ENCODE assay signal across 10 mouse cellular contexts in the genomic region with DNA sequence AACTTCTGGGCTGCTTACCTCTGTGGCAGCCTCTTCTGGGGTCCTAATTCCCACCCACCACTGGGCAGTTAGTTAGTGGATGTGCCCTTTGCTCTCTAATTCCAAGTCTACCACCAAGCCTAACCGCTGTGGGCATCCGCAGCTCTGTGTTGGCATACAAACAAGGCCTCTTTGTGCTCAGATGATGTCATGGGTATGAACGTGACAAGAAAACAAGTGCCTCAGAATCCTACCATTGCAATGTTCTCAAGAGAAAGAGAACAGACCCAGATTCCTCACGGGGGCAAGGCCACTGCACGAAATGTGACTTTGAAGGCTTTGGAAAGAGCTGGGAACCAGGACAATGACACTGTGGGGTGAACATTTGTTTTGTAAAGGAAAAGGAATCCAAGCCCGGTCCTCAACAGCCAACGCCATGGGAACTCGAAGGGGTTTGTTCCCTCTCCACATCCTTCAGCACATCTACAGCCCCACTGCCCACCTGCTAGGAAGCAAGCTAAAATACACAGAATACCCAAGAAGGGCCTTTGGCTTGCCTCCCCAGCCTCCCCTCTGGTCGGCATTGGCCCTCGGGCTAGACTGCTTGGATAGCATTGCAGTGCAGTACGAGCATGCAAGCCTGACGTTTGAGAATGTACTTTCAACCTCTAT.
DNase-seq lines count a peak whose midpoint lies in the region; ATAC-seq lines count a peak whose summit lies in the region.
"Had no signal": no experiment of that assay in that cellular context is flagged by ENCODE, and none has a peak within 500 bp of the region (broad histone marks: within the 10 kb centered on the region; RNA-seq: fewer than 3 reads in every experiment).

No protein-coding gene starts in this region.

- WGBS in neural tube, embryonic 12.5 days = 67% methylated on average over 12 of the region's 12 CpGs
- WGBS in forebrain, embryonic 15.5 days = 22% methylated on average over 12 of the region's 12 CpGs
- 48% methylated on average over 12 of the region's 12 CpGs for WGBS in neural tube, embryonic 14.5 days

- H3K9ac ChIP-seq in neural tube, embryonic 12.5 days = no peak overlapping the region
- no peak overlapping the region for H3K9ac ChIP-seq in forebrain, embryonic 15.5 days (replicated peaks)
- H3K9ac ChIP-seq in neural tube, embryonic 14.5 days (replicated peaks; ENCODE audit: low read depth, low read length) = no peak overlapping the region

- no peaks in the 10 kb centered on the region for H3K27me3 ChIP-seq in neural tube, embryonic 12.5 days (replicated peaks)
- no peaks in the 10 kb centered on the region for H3K27me3 ChIP-seq in forebrain, embryonic 15.5 days
- no peaks in the 10 kb centered on the region for H3K27me3 ChIP-seq in neural tube, embryonic 14.5 days (ENCODE audit: control insufficient read depth, insufficient read depth, low read length)

- H3K4me3 ChIP-seq in neural tube, embryonic 12.5 days = no peak overlapping the region
- H3K4me3 ChIP-seq in forebrain, embryonic 15.5 days = no peak overlapping the region
- H3K4me3 ChIP-seq in neural tube, embryonic 14.5 days (ENCODE audit: low read depth, low read length) = no peak overlapping the region

- peak; percentile 68 for ATAC-seq in neural tube, embryonic 12.5 days (ENCODE audit: low FRiP score, low read depth)
- peak; percentile 86 for ATAC-seq in forebrain, embryonic 15.5 days (replicated peaks)
- peak; percentile 87; the same call in 1 of the 2 replicates for ATAC-seq in neural tube, embryonic 14.5 days (ENCODE audit: low read depth)
- ATAC-seq in monocyte, adult 5-6 weeks (replicated peaks; ENCODE audit: insufficient number of reproducible peaks, low FRiP score, low TSS enrichment, poor library complexity, severe bottlenecking) = no peak
- ATAC-seq: activated CD4-positive, CD25-positive, alpha-beta regulatory T cell, adult 4 months had no signal

- no peaks in the 10 kb centered on the region for H3K9me3 ChIP-seq in neural tube, embryonic 12.5 days
- H3K9me3 ChIP-seq in forebrain, embryonic 15.5 days = no peaks in the 10 kb centered on the region
- no peaks in the 10 kb centered on the region for H3K9me3 ChIP-seq in neural tube, embryonic 14.5 days (ENCODE audit: control insufficient read depth, low read length)

- no peaks in the 10 kb centered on the region for H3K36me3 ChIP-seq in neural tube, embryonic 12.5 days
- no peaks in the 10 kb centered on the region for H3K36me3 ChIP-seq in forebrain, embryonic 15.5 days
- H3K36me3 ChIP-seq in neural tube, embryonic 14.5 days (ENCODE audit: control insufficient read depth, insufficient read depth, low read length) = no peaks in the 10 kb centered on the region

- DNase-seq in neural tube, embryonic 10.5 days (ENCODE audit: extremely low spot score, low spot score) = no peak
- DNase-seq in layer of hippocampus, postnatal 10 days (ENCODE audit: low spot score in 2 of 2) = peak; percentile 31 to 47
- DNase-seq in gastrocnemius, postnatal 14 days = no peak
- no peak for DNase-seq in spleen, postnatal 14 days (ENCODE audit: low spot score in 2 of 2)
- DNase-seq: thymus, postnatal 36 days had no signal

- H3K27ac ChIP-seq in neural tube, embryonic 12.5 days = 0 out of 2 replicates have a peak overlapping the region, but pooled peaks have one; percentile 34
- peak overlapping the region; percentile 81 for H3K27ac ChIP-seq in forebrain, embryonic 15.5 days (replicated peaks)
- H3K27ac ChIP-seq in neural tube, embryonic 14.5 days (ENCODE audit: low read depth, low read length) = peak overlapping the region; percentile 82

- intact Hi-C loops in gastrocnemius, postnatal 14 days (cut with DNase I; ENCODE audit: low total_unique reads) = no loop called here

- H3K4me1 ChIP-seq in neural tube, embryonic 12.5 days = peaks cover 12% of the 10 kb centered on the region; the same call in 1 of the 2 replicates
- peaks cover 24% of the 10 kb centered on the region for H3K4me1 ChIP-seq in forebrain, embryonic 15.5 days
- peaks cover 4% of the 10 kb centered on the region; the same call in 1 of the 2 replicates for H3K4me1 ChIP-seq in neural tube, embryonic 14.5 days (ENCODE audit: control insufficient read depth, insufficient read depth, low read length)

- no peak overlapping the region for H3K4me2 ChIP-seq in neural tube, embryonic 12.5 days (replicated peaks)
- no peak overlapping the region for H3K4me2 ChIP-seq in forebrain, embryonic 15.5 days (replicated peaks)
- no peak overlapping the region for H3K4me2 ChIP-seq in neural tube, embryonic 14.5 days (ENCODE audit: low read depth, low read length)

Comparison
In these comparisons a context has a peak if more than half of its experiments do, and no peak if none do; other contexts are left out.
1. DNase-seq: peak in layer of hippocampus, postnatal 10 days (2 of 2); none in neural tube, embryonic 10.5 days (single experiment), gastrocnemius, postnatal 14 days (single experiment) and spleen, postnatal 14 days (0 of 2).
2. Peak in every context shown above with its lines, with median percentiles within 50 percentile points of each other: H3K27ac ChIP-seq.